Mouse (Mus musculus) kidney, adult 2 months (tissue): Measurements from ENCODE around the gene Rnf166.

Experiments
- CTCF ChIP-seq: fragments of 200-500 bp; conservative IDR thresholded peaks from 2 replicates; pipeline ENCODE4 v1.5.1; 2011; ENCODE audit warnings: low read depth, mild to moderate bottlenecking, control low read depth, low read length, moderate library complexity, mixed read lengths; ENCODE audit not compliant: insufficient read depth, insufficient read length
- POLR2A ChIP-seq: fragments of 200-500 bp; IDR thresholded peaks from one replicate; pipeline ENCODE4 v1.6.1; 2011; ENCODE audit warnings: low read depth, low read length, control low read depth

DNA sequence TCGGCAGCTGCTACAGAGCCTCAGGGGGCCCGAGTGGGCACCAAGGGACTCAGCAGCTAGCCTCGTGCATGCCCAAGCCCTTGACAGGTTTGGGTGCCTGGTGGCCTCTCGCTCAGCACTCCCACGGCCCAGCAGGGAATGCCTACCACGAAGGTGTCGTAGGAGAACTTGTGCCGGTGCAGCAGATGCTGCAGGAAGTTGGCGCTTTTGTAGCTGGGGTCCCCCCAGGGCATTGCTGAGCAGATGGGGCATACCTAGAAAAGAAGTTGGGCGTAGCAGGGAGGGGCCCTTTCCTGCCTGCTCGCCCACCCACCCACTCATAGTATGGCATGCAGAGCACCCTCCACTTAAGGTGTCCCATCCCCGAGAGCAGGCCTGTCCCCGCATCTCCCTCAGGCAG is 8.0 kb downstream of the Rnf166 start:
- TF ChIP-seq POLR2A (no peak), CTCF (no peak)
